Mouse (Mus musculus): ENCODE data around the gene Btnl4. TPM values are rescaled to one million over a fixed set of nuclear protein-coding genes. Genes with fewer than 3 reads are reported as not detected.
"Not testable (repeated sequence)": the region's sequence is repeated elsewhere in the genome, so short reads cannot be mapped to it uniquely, and the experiment has no call there.

The Btnl4 gene
- polyA plus RNA-seq, 1 experiment = not detected

DNA sequence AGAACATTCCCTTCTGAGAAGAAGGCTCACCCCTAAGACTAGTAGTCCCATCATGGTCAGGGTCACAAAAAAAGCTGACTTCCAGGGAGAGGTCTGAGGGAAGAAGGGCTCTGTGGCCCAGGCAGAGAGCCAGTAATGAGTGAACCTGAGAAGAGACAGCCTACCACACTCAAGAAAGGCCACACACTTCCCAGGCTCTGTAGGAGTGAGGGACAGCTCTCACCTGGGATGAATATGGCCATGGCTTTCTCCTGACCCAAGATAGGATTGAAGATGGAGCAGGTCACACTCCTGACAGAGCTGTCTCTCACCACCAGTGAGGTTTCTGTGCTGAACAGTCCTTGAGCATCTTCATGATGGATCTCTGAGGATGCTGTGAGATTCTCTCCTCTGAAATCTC lies 15.7 kb upstream of the Btnl4 start:
- TF ChIP-seq CTCF (IDR thresholded peaks at IDR 0.05; ENCODE audit: extremely low read depth, insufficient read depth, low read length) (no peak), POLR2A (IDR thresholded peaks at IDR 0.05; ENCODE audit: extremely low read depth, insufficient read depth, low read length) (no peak)

DNA sequence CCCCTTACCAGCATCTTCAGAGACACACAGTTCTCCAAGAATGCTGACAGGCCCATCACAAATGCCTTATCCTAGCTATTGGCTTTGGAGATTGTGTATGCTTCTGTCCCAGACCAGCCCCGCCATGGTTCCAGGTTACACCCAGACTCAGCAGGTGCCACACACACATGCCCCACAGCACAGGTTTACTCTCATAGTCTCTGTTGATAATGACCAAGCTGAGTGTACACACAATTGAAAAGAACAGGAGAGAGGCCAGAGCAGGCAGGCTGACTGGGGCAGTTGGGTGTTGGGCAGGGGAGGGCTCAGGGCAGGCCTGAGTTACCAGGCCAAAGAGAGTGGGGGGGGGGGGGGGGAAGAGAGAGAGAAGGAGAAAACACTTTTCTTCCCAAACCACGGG lies 691 bp downstream of the Btnl4 start:
- H3K27ac ChIP-seq (ENCODE audit: insufficient read depth, low read length) = no peak overlapping the region
- no peak for TF ChIP-seq CTCF (IDR thresholded peaks at IDR 0.05; ENCODE audit: extremely low read depth, insufficient read depth, low read length)
- TF ChIP-seq POLR2A (IDR thresholded peaks at IDR 0.05; ENCODE audit: extremely low read depth, insufficient read depth, low read length) = no peak
- no peak overlapping the region for H3K4me3 ChIP-seq (ENCODE audit: insufficient read depth, low read length)
- no peaks in the 10 kb centered on the region for H3K4me1 ChIP-seq (ENCODE audit: control insufficient read depth, insufficient read depth, low read length)

More for the DNA sequence above, 15.7 kb upstream of the Btnl4 start:
- Histone ChIP-seq H3K27ac (ENCODE audit: insufficient read depth, low read length) (no peak overlapping the region), H3K4me1 (ENCODE audit: control insufficient read depth, insufficient read depth, low read length) (no peaks in the 10 kb centered on the region), H3K4me3 (ENCODE audit: insufficient read depth, low read length) (no peak overlapping the region)

DNA sequence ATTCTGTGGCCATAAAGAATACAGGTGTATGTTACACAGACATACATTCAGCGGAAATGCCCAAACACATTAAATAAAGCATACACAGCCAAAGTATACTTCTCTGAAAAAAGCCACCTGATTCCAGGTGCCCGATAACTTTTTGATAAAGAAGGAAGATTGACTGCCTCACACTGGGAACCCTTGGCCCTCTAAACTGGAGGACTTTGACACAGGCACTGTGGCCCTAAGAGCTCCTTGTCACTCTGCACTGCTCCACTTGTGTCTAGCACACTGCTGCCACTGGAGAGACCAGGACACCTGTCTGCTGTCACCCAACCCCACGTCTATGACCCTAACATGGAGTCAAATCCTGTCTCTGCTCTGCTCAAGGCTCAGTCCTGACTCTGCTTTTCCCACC lies 2.1 kb downstream of the Btnl4 start:
- Histone ChIP-seq H3K4me3 (ENCODE audit: insufficient read depth, low read length) (no peak overlapping the region), H3K4me1 (ENCODE audit: control insufficient read depth, insufficient read depth, low read length) (no peaks in the 10 kb centered on the region), H3K27ac (ENCODE audit: insufficient read depth, low read length) (no peak overlapping the region)
- TF ChIP-seq POLR2A (IDR thresholded peaks at IDR 0.05; ENCODE audit: extremely low read depth, insufficient read depth, low read length) (no peak), CTCF (IDR thresholded peaks at IDR 0.05; ENCODE audit: extremely low read depth, insufficient read depth, low read length) (no peak)

DNA sequence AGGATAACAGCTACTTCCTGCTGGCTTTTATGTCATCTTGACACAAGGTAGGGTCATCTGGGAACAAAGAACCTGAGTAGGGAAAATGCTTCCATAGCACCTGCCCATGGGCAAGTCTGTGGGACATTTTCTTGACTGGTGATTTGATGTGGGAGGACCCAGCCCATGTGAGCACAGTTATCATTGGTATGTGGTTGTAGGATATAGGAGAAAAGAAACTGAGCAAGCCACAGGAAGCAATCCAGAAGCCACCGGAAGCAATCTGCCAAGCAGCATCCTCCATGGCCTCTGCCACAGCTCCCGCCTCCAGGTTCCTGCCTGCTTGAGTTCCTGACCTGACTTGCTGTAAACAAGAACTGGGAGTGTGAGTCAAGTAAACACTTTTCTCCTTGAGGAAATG lies 6.6 kb downstream of the Btnl4 start:
- no peak for TF ChIP-seq CTCF (IDR thresholded peaks at IDR 0.05; ENCODE audit: extremely low read depth, insufficient read depth, low read length)
- no peak for TF ChIP-seq POLR2A (IDR thresholded peaks at IDR 0.05; ENCODE audit: extremely low read depth, insufficient read depth, low read length)
- Histone ChIP-seq H3K4me1 (ENCODE audit: control insufficient read depth, insufficient read depth, low read length) (no peaks in the 10 kb centered on the region), H3K27ac (ENCODE audit: insufficient read depth, low read length) (no peak overlapping the region), H3K4me3 (ENCODE audit: insufficient read depth, low read length) (no peak overlapping the region)

DNA sequence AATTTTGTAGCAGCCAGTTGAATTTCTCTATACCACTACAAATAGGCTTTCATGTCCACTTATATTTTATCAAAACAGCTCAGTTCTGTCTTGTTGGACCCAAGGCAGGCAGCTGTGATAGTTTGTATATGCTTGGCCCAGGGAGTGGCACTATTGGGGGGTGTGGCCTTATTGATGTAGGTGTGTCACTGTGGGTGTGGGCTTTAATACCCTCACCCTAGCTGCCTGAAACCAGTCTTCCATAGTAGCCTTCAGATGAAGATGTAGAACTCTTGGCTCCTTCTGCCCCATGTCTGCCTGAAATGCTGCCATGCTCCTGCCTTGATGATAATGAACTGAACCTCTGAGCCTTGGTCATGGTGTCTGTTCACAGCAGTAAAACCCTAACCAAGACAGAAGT lies 11.2 kb downstream of the Btnl4 start:
- not testable (repeated sequence) for H3K27ac ChIP-seq (ENCODE audit: insufficient read depth, low read length); H3K4me1 ChIP-seq (ENCODE audit: control insufficient read depth, insufficient read depth, low read length); H3K4me3 ChIP-seq (ENCODE audit: insufficient read depth, low read length)

DNA sequence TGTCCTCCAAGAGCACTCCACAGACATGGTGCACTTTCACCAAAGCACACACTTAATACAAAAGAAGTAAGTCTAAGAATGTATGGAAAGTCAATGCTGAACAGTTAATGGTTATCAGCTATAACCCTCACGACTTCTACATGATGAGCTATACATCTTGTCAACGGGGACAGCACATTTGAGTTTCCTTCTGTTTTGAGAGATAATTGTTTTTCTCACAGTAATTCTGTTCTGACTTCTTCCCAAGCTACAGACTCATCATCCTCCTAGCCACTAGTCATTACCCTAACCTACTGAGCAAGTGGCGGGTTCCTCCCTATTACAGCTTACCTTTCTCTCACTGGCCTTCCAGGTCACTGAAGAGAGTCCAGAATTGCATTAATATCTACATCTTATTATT lies 17.9 kb downstream of the Btnl4 start:
- Histone ChIP-seq H3K4me3 (ENCODE audit: insufficient read depth, low read length) (no peak overlapping the region), H3K4me1 (ENCODE audit: control insufficient read depth, insufficient read depth, low read length) (no peaks in the 10 kb centered on the region), H3K27ac (ENCODE audit: insufficient read depth, low read length) (no peak overlapping the region)
- TF ChIP-seq CTCF (IDR thresholded peaks at IDR 0.05; ENCODE audit: extremely low read depth, insufficient read depth, low read length) (no peak), POLR2A (IDR thresholded peaks at IDR 0.05; ENCODE audit: extremely low read depth, insufficient read depth, low read length) (no peak)

DNA sequence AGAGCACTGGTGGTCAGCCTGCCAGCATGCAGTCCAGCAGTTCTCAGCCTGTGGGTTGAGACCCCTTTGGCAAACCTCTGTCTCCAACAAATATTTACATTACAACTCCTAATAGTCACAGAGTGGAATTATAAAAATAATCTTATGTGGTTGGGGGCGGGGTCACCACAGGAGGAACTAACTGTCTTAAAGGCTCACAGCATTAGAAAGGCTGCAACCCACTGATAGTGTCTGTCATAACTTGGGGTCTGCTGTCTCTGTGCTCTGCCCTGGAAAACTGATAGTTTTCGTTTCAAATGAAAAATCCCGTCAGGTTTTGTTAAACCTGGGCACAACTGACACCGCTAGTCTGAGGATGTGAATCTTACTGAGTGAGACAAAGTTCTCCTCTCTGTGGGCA lies 19.4 kb downstream of the Btnl4 start:
- Histone ChIP-seq H3K4me1 (ENCODE audit: control insufficient read depth, insufficient read depth, low read length) (no peaks in the 10 kb centered on the region), H3K27ac (ENCODE audit: insufficient read depth, low read length) (no peak overlapping the region), H3K4me3 (ENCODE audit: insufficient read depth, low read length) (no peak overlapping the region)
- no peak for TF ChIP-seq POLR2A (IDR thresholded peaks at IDR 0.05; ENCODE audit: extremely low read depth, insufficient read depth, low read length)
- TF ChIP-seq CTCF (IDR thresholded peaks at IDR 0.05; ENCODE audit: extremely low read depth, insufficient read depth, low read length) = no peak

DNA sequence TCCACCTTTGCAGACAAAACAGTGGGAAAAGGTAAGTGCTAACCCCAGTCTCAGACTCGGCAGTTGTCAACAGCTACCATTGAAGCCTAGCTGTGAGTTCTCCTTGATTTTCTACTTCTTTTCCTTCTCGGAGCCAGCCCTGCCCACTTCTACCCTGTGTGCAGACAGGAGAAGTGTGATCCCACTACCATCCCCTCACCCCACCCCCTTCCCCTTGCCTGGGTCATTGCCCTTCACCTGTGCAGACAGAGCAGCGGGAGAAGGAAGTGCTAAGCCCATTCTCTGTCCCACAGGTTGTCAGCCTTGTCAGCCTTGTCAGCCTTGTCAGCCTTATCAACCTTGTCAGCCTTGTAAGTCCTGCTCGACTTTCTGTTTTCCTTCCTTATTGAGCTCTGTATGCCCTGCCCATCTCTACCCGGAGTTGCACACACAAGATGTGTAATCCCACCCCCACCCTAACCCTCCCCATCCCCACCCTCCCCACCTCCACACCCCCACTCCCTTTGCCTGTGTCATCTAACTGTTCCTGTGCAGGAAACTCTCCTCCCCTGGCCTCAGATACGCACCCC lies 28.6 kb downstream of the Btnl4 start:
- Histone ChIP-seq H3K4me3 (ENCODE audit: insufficient read depth, low read length) (no peak overlapping the region), H3K4me1 (ENCODE audit: control insufficient read depth, insufficient read depth, low read length) (no peaks in the 10 kb centered on the region), H3K27ac (ENCODE audit: insufficient read depth, low read length) (no peak overlapping the region)
- TF ChIP-seq CTCF (IDR thresholded peaks at IDR 0.05; ENCODE audit: extremely low read depth, insufficient read depth, low read length) (no peak), POLR2A (IDR thresholded peaks at IDR 0.05; ENCODE audit: extremely low read depth, insufficient read depth, low read length) (no peak)

DNA sequence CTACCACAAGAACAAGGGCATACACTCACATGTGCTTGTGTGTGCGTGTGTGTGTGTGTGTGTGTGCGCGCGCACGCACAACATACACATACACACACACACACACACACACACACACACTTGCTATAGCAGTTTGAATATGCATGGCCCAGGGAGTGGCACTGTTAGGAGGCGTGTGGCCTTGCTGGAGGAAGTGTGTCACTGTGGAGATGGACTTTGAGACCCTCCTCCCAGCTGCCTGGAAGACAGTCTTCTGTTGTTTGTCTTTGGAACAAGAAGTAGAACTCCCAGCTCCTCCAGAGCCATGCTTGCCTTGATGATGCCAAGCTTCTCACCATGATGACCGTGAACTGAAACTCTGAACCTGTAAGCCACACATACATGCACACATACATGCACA lies 35.1 kb downstream of the Btnl4 start:
- TF ChIP-seq CTCF (IDR thresholded peaks at IDR 0.05; ENCODE audit: extremely low read depth, insufficient read depth, low read length) (no peak), POLR2A (IDR thresholded peaks at IDR 0.05; ENCODE audit: extremely low read depth, insufficient read depth, low read length) (no peak)

DNA sequence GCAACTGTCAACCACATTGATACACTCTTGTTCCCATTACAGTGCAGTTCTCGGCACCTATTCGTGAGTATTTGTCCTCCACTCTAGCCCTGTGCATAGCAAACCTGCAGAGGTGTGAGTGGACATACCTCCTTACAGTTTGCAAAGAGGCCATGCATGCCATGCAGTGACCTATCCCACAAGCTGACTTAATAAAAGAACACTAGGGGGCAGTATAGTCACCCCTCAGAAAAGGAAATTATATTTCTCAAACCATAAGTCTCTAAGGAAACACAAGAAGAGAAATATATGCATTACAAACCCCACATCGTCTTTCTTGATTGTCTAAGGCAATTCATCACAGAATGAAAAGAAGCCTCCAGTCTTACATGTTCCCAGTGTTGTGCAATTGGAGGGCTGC lies 37.3 kb downstream of the Btnl4 start:
- H3K4me1 ChIP-seq (ENCODE audit: control insufficient read depth, insufficient read depth, low read length) = peaks cover 4% of the 10 kb centered on the region; the same call in 1 of the 2 replicates
- H3K27ac ChIP-seq (ENCODE audit: insufficient read depth, low read length) = no peak overlapping the region
- H3K4me3 ChIP-seq (ENCODE audit: insufficient read depth, low read length) = no peak overlapping the region
- no peak for TF ChIP-seq POLR2A (IDR thresholded peaks at IDR 0.05; ENCODE audit: extremely low read depth, insufficient read depth, low read length)
- peak; percentile 37; the same call in 1 of the 2 replicates for TF ChIP-seq CTCF (IDR thresholded peaks at IDR 0.05; ENCODE audit: extremely low read depth, insufficient read depth, low read length)

More for the DNA sequence above, 35.1 kb downstream of the Btnl4 start:
- Histone ChIP-seq H3K4me3 (ENCODE audit: insufficient read depth, low read length) (no peak overlapping the region), H3K27ac (ENCODE audit: insufficient read depth, low read length) (no peak overlapping the region), H3K4me1 (ENCODE audit: control insufficient read depth, insufficient read depth, low read length) (peaks cover 4% of the 10 kb centered on the region; the same call in 1 of the 2 replicates)
